Mouse (Mus musculus) megakaryocyte progenitor cell, adult 5-6 weeks (primary cell): ENCODE data around the gene Tef. TPM values are rescaled to one million over a fixed set of nuclear protein-coding genes. Genes with fewer than 3 reads are reported as not detected.

ENCODE experiments used
- ATAC-seq: replicated peaks from 2 replicates; pipeline ENCODE4 v1.8.0; 2016; ENCODE audit warnings: mild to moderate bottlenecking, moderate TSS enrichment, inconsistent platforms; ENCODE audit not compliant: poor library complexity
- total RNA-seq, 2 experiments: library from RNA; stranded (forward) in 1 of 2; stranded (reverse) in 1 of 2; fragments of 157-497, 149-512 nt in 1 of 2; fragments of 200-1000 nt in 1 of 2; gene quantifications; 2 replicates each; pipeline versions ENCODE4 v1.2.3 to v1.2.4; 2015 to 2017

The Tef gene
- total RNA-seq, 2 experiments from 2014 or later, result 4.9 to 11.0 TPM

GRCm38 (mm10) chr15:81822631-81823030, 20.4 kb downstream of the Tef start:
- no peak for ATAC-seq

GRCm38 (mm10) chr15:81824832-81825231, 22.6 kb downstream of the Tef start:
- no peak for ATAC-seq

DNA sequence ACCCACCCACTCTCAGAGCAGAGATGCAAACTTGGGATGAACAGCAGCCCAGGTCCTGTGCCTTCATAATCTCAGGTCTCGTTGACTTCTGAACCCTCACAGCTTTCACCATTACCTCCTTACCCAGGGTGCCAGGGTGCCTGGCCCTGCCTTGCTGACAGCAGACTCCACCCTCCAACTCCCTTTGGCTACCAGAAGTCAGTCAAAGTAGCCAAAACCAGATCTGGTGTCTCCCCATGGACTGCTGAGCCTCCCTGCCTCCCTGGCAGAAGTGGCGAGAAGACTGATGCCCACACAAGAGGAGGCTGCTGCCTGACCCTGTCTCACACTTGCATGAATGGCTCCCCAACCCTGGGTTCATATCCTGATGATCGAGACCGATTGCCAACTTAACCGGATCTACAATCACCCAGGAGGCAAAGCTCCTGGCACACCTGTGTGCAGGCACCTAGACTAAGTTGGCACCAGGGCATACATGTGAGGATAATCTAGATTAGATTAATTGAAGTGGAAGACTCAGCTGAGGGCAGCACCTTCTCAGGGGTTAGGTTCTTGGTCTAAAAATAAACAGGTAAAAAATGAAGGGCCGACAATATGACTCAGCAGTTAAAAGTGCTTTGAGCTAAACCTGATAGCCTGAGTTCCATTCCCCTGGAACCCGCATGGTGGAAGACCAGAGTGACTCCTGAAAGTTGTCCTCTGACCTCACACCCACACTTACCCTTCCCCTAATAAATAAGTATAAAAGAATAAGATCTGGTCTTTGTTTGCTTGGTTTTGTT, 26.4 kb downstream of the Tef start:
- no peak for ATAC-seq

- no peak for ATAC-seq
Measured at GRCm38 (mm10) chr15:81829208-81829580, 27.0 kb downstream of the Tef start.

- ATAC-seq, result no peak
Measured at GRCm38 (mm10) chr15:81830530-81830929, 28.3 kb downstream of the Tef start.

- ATAC-seq, result peak; percentile 97
Measured at GRCm38 (mm10) chr15:81831136-81831825, 29.1 kb downstream of the Tef start.

DNA sequence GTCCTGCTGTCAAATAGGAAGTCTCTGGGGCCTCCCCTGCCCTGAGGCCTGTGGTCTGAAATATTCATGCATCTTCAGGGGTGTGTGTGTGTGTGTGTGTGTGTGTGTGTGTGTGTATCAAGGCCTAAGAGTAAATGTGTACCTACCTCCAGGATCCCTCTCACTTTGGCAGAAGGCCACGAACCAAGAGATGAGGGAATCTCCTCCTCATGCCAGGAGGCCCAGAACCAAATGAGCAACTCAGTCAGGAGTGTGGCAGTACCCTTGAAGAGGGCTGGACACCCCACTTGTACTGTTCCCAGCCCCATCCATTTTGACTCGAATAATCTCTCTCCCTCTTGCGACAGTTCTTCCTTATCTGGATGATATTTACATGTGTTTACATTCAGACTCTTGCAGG, 30.0 kb downstream of the Tef start:
- ATAC-seq, result no peak

DNA sequence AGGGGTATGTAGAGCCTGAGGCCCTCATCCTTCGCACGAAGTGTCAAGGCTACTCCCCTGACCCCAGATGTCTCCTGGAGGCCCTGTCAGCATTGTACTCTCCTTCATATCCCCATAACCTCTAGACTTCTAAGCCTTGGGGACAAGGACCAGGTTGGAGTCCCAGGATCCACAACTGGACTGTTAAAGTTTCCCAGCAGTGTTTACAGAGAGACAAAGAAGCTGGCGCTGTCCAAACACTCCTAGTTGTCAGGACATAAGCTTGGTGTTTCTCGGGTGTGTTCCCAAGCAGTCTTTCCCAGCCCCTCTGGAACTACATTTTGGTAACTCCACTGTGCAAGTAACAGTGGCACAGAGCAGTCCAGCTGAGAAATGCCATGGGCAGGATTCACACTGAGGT, 31.3 kb downstream of the Tef start:
- no peak for ATAC-seq

GRCm38 (mm10) chr15:81834171-81834841, 32.1 kb downstream of the Tef start:
- no peak for ATAC-seq

DNA sequence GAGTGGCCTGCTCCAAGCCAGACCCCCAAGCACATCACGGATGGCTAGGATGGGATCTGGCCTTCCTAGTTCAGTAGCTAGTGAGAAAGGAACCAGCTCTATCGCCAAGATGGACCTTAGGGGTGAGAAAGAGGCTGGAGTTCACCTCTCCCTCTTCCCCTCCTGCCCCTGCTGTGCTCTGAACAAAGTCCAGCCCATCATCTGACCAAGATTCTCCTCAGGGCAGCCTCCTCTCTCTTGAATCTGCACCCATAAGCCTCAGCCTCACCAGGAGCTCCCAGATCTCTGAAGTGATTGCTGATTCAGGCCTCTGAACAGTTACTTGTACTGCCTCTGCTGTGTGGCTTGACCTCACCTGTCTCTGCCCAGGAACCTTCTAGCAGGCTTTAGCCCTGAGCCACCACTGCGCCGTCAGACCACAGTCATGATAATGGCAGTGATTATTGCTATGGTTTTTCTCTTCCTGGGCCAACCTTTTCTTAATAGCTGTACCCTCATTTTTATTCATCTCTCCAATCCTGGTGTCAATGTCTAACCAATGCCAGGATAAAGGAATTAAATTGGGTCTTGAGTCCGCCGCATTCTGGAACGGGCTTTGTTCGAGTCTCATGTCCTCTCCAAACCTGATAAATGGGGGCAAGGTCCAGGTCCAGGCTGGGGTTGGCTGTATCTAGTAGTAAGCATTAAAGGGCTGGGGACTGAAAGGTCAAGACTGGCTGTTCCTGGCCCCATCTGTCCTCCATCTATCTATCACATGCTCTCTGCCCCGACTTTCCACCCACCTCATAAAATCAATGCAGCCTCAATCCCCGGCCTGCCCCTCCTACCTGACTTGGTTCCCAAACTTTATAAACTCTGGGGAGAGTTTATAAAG, 33.0 kb downstream of the Tef start:
- no peak for ATAC-seq

- peak; percentile 59 for ATAC-seq
Measured at GRCm38 (mm10) chr15:81836124-81836821, 34.1 kb downstream of the Tef start.

- no peak for ATAC-seq
Measured at GRCm38 (mm10) chr15:81836966-81837920, 35.0 kb downstream of the Tef start.

GRCm38 (mm10) chr15:81838554-81839235, 36.5 kb downstream of the Tef start:
- ATAC-seq, result no peak

DNA sequence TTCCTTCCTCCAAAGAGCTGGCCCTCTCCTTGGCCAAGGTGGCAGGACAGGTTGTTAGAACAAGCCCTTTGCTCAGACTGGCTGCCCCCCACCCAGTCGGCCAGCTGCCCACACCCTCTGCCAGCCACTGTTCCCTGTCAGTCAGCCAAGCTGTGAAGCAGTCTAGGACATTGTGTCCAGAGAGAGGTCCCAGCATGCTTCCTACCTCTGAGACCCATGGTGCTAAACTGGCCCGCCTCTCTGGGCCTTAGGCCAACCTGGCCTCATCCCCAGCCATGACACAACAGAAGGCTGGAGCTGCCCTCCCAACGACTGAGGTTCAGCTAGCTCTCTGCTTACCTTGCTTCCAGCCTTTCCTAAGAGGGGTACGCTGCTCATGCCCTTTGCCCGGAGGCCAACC, 37.4 kb downstream of the Tef start:
- ATAC-seq, result peak; percentile 60

DNA sequence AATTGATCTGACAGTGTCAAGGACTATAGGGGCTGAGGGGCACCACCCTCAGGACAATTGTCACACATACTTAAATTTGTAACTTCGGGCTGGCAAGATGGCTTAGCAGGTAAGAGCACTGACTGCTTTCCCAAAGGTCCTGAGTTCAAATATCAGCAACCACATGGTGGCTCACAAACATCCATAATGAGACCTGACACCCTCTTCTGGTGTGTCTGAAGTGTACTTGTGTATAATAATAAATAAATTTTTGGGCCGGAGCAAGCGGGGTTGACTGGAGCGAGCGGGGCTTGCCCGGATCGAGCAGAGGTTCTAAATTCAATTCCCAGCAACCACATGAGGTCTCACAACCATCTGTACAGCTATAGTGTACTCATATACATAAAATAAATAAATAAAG, 38.1 kb downstream of the Tef start:
- no peak for ATAC-seq

DNA sequence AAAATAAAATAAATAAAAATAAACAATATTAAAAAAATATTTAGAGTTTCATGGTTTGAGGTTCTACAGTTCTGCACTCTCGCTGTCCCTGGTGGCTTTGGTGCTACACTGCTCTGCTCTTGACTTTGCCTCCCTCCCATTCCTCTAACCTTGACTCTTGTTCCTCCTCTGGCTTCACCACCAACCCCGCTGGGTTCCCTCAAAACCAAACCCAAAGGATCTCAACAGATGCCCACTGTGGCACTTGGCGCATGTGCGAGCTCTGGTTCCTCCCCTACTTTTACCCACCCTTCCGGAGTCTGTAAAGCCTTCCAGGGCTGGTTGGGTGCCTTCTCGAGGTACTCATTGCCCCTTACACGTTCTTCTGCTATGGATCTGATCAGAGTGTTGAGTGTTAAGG, 40.1 kb downstream of the Tef start:
- ATAC-seq, result peak; percentile 38; the same call in 1 of the 2 replicates

DNA sequence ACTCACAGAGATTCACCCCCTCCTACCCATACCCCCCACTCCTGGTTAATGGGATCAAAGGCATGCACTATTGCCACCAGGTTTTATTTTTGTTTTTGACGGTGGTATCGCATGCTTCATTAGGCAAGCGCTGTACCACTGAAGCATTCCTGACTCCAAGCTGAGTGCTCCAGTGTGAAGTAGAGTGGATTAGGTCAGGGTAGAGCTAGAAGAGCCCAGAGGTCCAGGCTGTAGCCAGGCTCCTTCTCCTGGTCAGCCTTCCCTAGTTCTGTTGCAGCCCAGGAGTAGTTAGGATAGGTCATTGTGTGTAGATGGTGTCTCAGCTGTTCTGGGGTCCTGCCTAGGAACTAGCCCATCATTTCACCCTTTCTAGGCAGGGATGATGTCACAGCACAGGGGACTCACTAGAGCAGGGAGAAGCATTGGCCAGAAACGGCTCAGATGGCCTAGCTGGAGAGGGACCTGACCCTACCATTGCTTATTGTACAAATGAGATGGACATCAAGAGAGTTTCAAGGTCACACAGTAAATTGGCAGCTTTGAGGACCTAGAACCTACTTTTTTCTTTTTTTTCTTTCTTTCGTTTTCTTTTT, 42.9 kb downstream of the Tef start:
- ATAC-seq, result no peak

GRCm38 (mm10) chr15:81845724-81846123, 43.5 kb downstream of the Tef start:
- ATAC-seq, result peak; percentile 30
